Mouse (Mus musculus): ENCODE measurements around the gene Zbtb38. TPM values are rescaled to one million over a fixed set of nuclear protein-coding genes. Genes with fewer than 3 reads are reported as not detected.

Zbtb38 gene
- polyA plus RNA-seq, 1 experiment from 2014 or later: 18.9 TPM

GRCm38 (mm10) chr9:96770443-96770842 is 17.8 kb upstream of the Zbtb38 start:
- H3K79me2 ChIP-seq (ENCODE audit: inconsistent target): no peaks in the 10 kb centered on the region
- 96% methylated on average over 3 of the region's 3 CpGs for WGBS (ENCODE audit: missing documents)
- H3K36me3 ChIP-seq (ENCODE audit: inconsistent target): no peaks in the 10 kb centered on the region
- H3K27ac ChIP-seq: no peak overlapping the region
- H3K4me3 ChIP-seq (ENCODE audit: inconsistent target): no peak overlapping the region

GRCm38 (mm10) chr9:96769651-96770050 is 17.0 kb upstream of the Zbtb38 start:
- Histone ChIP-seq H3K79me2 (ENCODE audit: inconsistent target) (no peaks in the 10 kb centered on the region), H3K36me3 (ENCODE audit: inconsistent target) (no peaks in the 10 kb centered on the region), H3K4me3 (ENCODE audit: inconsistent target) (no peak overlapping the region), H3K27ac (no peak overlapping the region)
- WGBS (ENCODE audit: missing documents): 34% methylated on average over 9 of the region's 9 CpGs

DNA sequence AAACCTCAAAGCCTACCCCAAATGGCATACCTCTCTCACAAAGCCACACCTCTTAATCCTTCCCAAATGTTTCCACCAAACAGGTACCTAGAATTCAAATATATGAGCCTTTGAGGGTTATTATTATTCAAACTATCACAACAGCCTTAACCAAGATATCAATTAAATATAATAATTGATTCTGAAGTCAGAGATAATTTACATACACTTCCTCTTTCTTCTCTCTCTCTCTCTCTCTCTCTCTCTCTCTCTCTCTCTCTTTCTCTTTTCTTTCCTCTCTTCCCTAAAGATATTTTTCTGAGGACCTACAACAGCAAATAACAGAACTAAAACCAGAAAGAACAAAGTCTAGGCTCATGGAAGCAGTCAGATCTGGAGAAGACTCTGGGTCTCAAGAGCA is 15.2 kb upstream of the Zbtb38 start:
- Histone ChIP-seq H3K4me3 (ENCODE audit: inconsistent target) (no peak overlapping the region), H3K27ac (no peak overlapping the region), H3K79me2 (ENCODE audit: inconsistent target) (no peaks in the 10 kb centered on the region), H3K36me3 (ENCODE audit: inconsistent target) (no peaks in the 10 kb centered on the region)

DNA sequence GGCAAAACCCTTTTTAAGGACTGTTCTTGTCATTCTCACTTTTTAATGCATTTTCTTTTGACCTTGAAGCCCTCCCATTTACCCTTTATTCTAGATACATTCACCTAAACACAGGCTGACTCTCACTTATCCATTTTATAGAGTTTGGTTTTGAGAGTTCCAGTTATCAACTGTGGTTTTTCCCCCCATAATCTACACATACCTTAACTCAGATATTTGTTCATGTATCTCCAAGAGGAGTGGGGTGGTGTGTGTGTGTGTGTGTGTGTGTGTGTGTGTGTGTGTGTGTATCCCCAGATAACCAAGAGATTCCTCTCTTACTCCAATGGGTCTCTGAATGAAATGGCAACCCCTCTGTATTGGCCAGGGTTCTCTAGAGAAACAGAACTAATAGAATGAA is 13.4 kb upstream of the Zbtb38 start:
- Histone ChIP-seq H3K4me3 (ENCODE audit: inconsistent target) (no peak overlapping the region), H3K27ac (no peak overlapping the region)

DNA sequence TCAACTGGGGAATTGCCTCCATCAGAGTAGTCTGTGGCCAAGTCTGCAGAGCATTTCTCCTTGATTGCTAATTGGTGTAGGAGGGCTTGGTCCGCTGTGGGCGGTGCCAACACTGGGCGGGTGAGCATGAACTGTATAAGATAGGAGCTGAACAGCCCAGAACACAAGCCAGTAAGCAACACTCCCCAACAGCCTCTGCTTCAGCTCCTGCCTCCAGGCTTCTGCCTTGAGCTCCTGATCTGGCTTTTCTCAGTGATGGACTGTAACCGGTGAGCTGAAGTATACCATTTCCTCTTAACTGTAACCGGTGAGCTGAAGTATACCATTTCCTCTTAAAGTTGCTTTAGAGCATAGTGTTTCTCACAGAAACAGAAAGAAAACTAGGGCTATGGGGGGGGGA is 12.8 kb upstream of the Zbtb38 start:
- H3K4me3 ChIP-seq (ENCODE audit: inconsistent target): no peak overlapping the region
- H3K36me3 ChIP-seq (ENCODE audit: inconsistent target): no peaks in the 10 kb centered on the region
- H3K79me2 ChIP-seq (ENCODE audit: inconsistent target): no peaks in the 10 kb centered on the region
- WGBS (ENCODE audit: missing documents): 22% methylated on average over 5 of the region's 5 CpGs
- no peak overlapping the region for H3K27ac ChIP-seq

More for the DNA sequence above, 13.4 kb upstream of the Zbtb38 start:
- Histone ChIP-seq H3K36me3 (ENCODE audit: inconsistent target) (no peaks in the 10 kb centered on the region), H3K79me2 (ENCODE audit: inconsistent target) (no peaks in the 10 kb centered on the region)

GRCm38 (mm10) chr9:96763847-96764631 is 11.4 kb upstream of the Zbtb38 start:
- H3K27ac ChIP-seq: no peak overlapping the region
- WGBS (ENCODE audit: missing documents): 72% methylated on average over 9 of the region's 9 CpGs
- no peaks in the 10 kb centered on the region for H3K36me3 ChIP-seq (ENCODE audit: inconsistent target)
- H3K4me3 ChIP-seq (ENCODE audit: inconsistent target): no peak overlapping the region
- no peaks in the 10 kb centered on the region for H3K79me2 ChIP-seq (ENCODE audit: inconsistent target)

- no peaks in the 10 kb centered on the region for H3K79me2 ChIP-seq (ENCODE audit: inconsistent target)
- no peak overlapping the region for H3K27ac ChIP-seq
- H3K4me3 ChIP-seq (ENCODE audit: inconsistent target): no peak overlapping the region
- 93% methylated on average over 3 of the region's 3 CpGs for WGBS (ENCODE audit: missing documents)
- H3K36me3 ChIP-seq (ENCODE audit: inconsistent target): no peaks in the 10 kb centered on the region
These were observed 10.4 kb upstream of the Zbtb38 start for GRCm38 (mm10) chr9:96763025-96763424.

- WGBS (ENCODE audit: missing documents): 13% methylated on average over 22 of the region's 22 CpGs
- 0 out of 2 replicates have a peak overlapping the region, but pooled peaks have one; percentile 4 for H3K27ac ChIP-seq
These were observed 6.3 kb upstream of the Zbtb38 start for GRCm38 (mm10) chr9:96758749-96759597.

GRCm38 (mm10) chr9:96756638-96757435 is 4.2 kb upstream of the Zbtb38 start:
- H3K79me2 ChIP-seq (ENCODE audit: inconsistent target): no peaks in the 10 kb centered on the region
- no peak overlapping the region for H3K4me3 ChIP-seq (ENCODE audit: inconsistent target)
- no peaks in the 10 kb centered on the region for H3K36me3 ChIP-seq (ENCODE audit: inconsistent target)
- 97% methylated on average over 6 of the region's 9 CpGs for WGBS (ENCODE audit: missing documents)
- no peak overlapping the region for H3K27ac ChIP-seq

More at GRCm38 (mm10) chr9:96758749-96759597, 6.3 kb upstream of the Zbtb38 start:
- Histone ChIP-seq H3K4me3 (ENCODE audit: inconsistent target) (peak overlapping the region; percentile 10; the same call in 1 of the 2 replicates), H3K36me3 (ENCODE audit: inconsistent target) (no peaks in the 10 kb centered on the region), H3K79me2 (ENCODE audit: inconsistent target) (no peaks in the 10 kb centered on the region)

DNA sequence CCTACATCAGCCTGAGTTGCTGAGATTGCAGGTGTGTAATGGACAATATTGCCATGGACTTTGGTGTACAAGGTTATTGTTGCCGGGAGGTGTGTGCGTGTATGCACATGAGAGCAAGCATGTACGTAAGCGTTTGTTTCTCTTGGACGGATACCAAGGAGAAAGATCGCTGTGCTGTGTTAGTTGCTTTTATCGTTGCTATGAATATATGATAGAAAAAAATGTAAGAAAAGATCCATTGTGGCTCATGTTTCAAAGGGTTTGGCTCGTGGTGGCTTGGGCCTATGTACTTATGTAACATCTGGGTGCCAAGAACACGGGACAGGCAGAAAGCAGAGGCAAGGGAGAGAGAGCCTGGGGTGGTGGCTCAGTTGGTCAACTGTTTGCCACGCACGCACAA is 3.1 kb upstream of the Zbtb38 start:
- WGBS (ENCODE audit: missing documents): 95% methylated on average over 10 of the region's 11 CpGs
- H3K79me2 ChIP-seq (ENCODE audit: inconsistent target): no peaks in the 10 kb centered on the region
- H3K4me3 ChIP-seq (ENCODE audit: inconsistent target): no peak overlapping the region
- H3K27ac ChIP-seq: no peak overlapping the region
- no peaks in the 10 kb centered on the region for H3K36me3 ChIP-seq (ENCODE audit: inconsistent target)

- 25% methylated on average over 1 of the region's 1 CpGs for WGBS (ENCODE audit: missing documents)
- no peak overlapping the region for H3K4me3 ChIP-seq (ENCODE audit: inconsistent target)
- no peak overlapping the region for H3K27ac ChIP-seq
- no peaks in the 10 kb centered on the region for H3K79me2 ChIP-seq (ENCODE audit: inconsistent target)
- H3K36me3 ChIP-seq (ENCODE audit: inconsistent target): no peaks in the 10 kb centered on the region
These were observed 2.0 kb upstream of the Zbtb38 start for GRCm38 (mm10) chr9:96754625-96754969.

GRCm38 (mm10) chr9:96753921-96754624 is 1.4 kb upstream of the Zbtb38 start:
- Histone ChIP-seq H3K27ac (no peak overlapping the region), H3K79me2 (ENCODE audit: inconsistent target) (no peaks in the 10 kb centered on the region), H3K36me3 (ENCODE audit: inconsistent target) (no peaks in the 10 kb centered on the region), H3K4me3 (ENCODE audit: inconsistent target) (no peak overlapping the region)
- 42% methylated on average over 11 of the region's 11 CpGs for WGBS (ENCODE audit: missing documents)

- WGBS (ENCODE audit: missing documents): 96% methylated on average over 8 of the region's 8 CpGs
- H3K4me3 ChIP-seq (ENCODE audit: inconsistent target): no peak overlapping the region
- H3K79me2 ChIP-seq (ENCODE audit: inconsistent target): no peaks in the 10 kb centered on the region
- no peaks in the 10 kb centered on the region for H3K36me3 ChIP-seq (ENCODE audit: inconsistent target)
- H3K27ac ChIP-seq: no peak overlapping the region
These were observed 761 bp upstream of the Zbtb38 start for GRCm38 (mm10) chr9:96753392-96753791.

Data from macrophage (primary cell).